Mouse (Mus musculus) left cerebral cortex, adult 18-20 months (tissue): ENCODE measurements around the gene Rabl6. TPM values are rescaled to one million over a fixed set of nuclear protein-coding genes. Genes with fewer than 3 reads are reported as not detected.

Experiments
- DNase-seq, 2 experiments: peaks; one replicate each; pipeline ENCODE4 v3.0.0; 2021 to 2022; ENCODE audit warnings: low spot score in 2 of 2, mixed read lengths in 1 of 2
- total RNA-seq, 2 experiments: library from RNA; stranded (reverse); gene quantifications; 2 replicates each; pipeline ENCODE4 v1.2.3; 2021

Rabl6 gene
- total RNA-seq, 2 experiments from 2014 or later = 146 to 150 TPM

DNA sequence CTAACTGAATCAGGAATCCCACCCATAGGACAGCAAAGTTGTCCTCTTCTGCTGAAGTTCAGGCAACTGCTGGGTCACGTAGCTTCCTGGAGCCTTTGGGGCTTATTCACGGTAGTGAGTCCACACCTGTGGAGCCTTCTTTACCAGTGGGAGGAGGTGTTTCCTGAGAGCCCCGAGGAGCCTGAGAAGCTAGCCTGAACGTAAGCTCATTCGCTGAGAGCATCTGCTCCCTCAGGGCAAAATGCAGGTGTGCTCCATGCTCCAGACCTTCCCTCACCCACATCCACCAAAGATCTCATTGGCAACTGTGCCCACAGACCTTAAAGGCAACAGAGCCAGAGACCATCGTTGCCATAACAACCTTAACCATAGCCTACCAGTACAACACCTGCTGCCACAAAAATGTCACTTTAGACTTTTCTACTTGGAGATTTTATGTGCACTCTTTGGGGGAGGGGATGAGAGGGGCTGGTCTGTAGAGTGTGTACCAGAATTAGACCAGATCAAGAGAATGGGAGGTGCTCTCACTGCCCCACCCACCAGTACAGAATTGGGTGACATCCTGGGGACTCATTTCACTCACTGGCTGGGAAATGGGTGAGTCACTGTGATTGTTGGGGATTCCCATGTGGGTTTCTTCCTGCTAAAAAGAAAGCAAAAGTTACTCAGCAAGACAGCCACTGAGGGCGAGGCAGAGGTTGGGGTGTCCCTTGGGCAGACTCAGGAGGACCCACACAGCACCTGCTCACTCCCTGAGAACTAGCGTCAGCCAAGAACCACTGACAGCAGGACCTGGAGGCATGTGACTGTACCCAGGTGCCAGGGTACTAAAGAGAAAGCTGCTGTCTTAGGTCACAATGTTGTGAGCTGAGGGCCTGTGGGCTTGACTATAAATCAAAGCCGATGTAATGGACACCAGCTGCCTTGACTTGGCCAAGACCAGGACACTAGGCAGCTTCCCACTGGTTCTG lies 59.0 kb downstream of the Rabl6 start:
- no peak for DNase-seq

DNA sequence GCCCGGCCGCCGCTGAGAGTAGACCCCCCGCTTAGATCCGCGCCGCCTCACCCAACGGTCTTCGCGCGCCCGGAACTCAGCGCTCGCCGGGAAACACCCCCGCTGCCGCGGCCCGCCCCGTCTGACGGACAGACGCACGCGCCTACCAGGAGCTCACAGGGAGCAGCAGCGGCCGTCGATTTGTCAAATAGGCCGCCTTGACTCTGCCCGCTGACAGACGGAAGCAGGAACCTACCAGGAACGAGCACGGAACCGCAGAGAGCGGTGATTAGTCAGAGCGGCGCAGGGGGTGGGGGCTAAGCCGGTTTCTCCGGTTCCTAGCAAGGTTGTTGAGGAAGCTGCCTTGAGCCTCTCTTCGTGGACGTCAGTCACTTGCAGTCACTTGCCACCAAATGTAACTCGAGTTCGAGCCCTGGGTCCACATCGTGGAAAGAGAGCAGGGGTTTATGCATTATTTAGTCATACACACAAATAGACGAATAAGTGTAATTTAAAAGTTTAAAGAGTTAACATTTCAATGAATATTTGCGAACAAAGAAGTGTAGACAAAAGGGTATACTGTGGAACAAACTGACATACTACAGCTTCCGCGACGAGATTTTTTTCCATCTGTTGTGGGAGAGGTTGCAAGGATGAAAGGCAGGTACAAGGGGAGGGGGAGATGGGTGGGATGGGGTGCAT lies 61.4 kb downstream of the Rabl6 start, which contains the start of gene Traf2:
Traf2 (minus strand) TSS at position 130 of the 681 bp plus-strand sequence.
- peak; percentile 99 for DNase-seq

DNA sequence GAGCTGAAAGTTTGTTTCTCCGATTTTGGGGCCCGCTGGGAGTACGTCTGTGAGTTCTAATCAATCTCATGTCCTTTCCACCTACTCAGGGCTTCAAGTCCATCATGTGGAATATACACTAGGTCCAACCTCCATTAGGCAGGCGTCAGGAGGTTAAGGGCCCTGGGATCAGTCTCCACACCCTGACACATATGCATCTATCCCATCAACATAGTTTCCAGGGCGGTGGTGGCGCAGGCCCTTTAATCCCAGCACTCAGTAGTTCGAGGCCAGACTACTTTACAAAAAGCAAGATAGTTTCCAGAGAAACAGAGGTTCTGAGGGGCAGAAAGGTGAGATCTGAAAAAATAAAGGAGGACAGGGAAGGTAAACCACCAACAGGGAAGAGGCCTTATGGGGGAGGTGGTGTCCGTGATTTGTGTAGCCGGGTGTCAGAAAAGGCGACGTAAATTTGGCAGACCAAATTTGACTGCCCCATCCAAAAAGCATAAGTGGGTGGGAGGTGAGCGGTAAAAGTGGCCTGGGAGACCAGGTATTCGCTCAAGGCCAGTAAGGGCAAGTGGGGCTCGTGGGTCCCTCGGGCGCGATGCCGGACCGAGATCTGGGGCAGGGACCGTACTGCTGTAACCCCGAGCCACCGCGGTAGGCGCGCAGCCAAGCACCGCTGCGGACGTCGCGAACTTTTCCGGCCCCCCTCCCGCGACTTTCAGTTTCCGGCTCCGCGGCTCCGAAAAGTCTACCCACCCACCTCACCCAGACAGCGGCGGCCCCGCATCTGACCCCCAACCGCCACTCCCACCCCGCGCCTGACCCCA lies 62.1 kb downstream of the Rabl6 start:
- no peak for DNase-seq

DNA sequence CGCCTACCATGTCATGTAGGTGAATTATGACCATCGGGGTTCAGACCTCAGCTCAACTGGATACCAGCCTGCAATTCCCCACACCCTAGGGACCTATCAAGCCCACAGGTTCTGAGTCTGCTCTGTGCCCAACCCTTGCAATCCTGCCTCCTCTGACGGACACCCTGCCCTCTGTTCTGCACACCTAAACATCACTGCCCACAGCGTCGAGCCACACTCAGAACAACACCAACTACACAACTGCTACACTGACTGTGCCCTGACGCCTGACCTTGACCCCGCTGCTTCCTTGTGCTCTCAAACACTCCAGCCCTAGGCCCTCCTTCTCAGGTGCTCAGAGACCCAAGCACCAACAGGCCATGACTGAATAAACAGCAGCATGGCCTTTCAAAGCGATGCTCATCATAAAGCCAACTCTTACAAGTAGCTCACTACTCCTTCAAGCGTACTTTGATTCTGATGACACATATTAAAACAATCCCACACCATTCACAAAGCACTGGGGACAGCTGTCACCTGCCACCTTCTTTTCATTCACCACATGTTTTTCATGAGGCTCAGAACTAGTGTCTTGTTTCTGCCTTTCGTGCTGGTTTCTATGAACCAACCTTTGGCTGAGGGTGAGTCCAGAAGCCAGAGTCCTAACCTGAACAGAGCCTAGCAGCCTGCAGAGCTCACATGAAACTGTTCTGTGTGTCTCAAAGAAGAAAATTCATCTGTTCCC lies 66.5 kb downstream of the Rabl6 start:
- DNase-seq = no peak

DNA sequence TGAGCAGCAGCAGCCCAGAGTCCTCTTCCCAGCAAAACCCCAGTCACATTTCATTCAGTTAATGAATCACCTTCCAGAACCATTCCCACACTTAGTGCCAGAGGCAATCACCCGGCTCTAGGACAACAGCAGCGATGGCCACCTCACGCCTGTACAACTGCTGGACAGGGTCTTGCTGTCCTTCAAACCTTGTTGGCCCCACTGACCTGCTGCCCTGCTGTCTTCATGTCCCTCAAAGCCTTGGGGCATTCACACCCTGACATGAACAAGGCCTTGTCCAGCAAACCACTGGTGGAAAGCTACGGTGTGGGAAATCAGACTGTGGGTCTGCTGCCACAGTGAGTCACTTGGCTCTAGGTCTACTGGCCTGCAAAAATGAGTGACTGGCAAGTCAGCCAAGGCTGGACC lies 67.8 kb downstream of the Rabl6 start:
- no peak for DNase-seq

DNA sequence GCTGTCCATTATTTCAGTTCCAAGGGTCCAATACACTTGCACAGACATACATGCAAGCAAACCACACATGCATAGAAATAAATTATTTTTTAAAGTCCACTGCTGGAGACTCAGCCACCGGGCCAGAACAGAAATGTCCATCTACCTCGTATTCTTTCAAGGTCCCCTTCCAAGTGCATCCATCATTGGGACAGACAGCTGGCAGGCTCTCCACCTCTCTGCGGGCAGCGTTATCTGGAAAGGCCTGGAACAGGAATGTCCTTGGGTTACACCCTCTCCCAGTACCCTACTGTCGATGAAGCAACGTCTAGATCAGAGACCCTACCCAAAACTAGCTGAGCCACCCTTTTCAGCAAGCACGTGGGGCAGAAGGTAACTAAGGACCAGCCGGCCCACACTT lies 71.8 kb downstream of the Rabl6 start:
- DNase-seq = no peak

DNA sequence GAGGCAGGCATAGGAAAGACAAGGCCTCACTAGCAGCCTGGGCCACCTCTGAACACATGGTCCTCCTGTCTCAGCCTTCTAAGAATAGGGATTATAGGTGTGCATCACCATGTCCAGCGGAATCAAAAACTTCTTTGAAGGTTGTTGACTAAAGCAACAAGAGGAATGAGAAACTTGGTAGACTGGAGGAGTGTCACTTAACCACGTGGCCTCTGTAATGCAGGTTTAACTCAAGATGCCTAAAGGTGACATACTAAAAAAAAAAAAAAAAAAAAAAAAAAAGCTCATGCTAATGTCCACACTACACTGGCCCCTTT lies 73.5 kb downstream of the Rabl6 start:
- no peak for DNase-seq

DNA sequence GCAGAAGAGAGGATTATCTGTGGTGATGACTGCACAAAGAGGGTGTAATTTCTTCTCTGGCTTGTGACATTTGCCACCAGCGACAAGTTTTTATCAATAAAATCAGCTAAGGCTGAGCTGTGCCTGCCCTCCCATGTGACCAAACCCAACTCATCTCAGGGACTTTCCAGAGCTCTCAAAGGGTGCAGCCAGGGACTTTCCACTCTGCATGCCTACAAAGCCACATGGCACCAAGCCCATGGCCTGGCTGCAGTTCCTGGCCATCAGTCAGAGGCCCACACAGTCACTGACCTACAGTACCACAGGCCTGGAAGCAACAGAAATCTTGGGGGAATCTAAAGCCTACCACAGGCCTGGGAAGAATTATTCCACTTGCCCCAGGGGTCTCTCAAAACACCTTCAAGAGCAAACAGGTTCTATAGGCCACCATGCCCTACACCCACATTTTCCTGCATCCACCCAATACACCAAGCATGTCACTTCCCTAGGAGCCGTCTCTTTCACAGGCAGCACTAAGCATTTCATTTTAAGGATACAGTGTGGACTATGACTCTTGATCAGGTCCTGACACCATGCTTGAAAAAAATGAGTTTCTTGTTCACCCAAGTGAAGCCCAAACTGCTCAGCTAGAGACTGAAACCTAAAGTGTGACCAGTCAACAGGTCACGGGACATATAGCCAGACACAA lies 74.0 kb downstream of the Rabl6 start:
- DNase-seq = peak; percentile 5 to 11

DNA sequence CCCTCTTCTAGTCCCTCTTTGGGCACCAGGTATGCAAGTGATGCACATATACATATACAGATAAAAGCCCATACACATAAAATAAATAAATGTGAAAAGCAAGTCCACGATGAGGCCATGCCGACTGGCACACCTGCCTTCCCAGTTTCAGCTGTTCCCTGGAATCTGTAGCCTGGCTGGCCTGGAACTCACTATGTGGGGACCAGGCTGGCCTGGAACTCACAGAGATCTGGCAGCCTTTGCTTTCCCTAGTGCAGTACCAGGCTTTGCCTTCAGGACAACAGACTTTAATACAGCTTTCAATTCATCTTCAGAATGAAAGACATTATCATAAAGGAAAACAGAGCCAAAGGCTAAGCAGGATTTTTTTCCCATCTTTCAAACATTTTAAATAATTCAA lies 74.6 kb downstream of the Rabl6 start:
- no peak for DNase-seq

Other genes starting within 250 kb of the Rabl6 start
- gene Uap1l1, start 242.8 kb downstream of the Rabl6 start, total RNA-seq = 10 to 100 TPM; 17.3 to 21.6 TPM
- gene Sapcd2, start 236.2 kb downstream of the Rabl6 start, total RNA-seq = 1 to 10 TPM; 1.4 to 1.8 TPM
- gene Entpd2, start 212.6 kb downstream of the Rabl6 start, total RNA-seq = 10 to 100 TPM; 13.6 to 13.8 TPM
- 100 to 1,000 TPM; 328 to 341 TPM for gene Npdc1, start 209.2 kb downstream of the Rabl6 start, total RNA-seq
- under 1 TPM; 0.21 to 0.56 TPM for gene Fut7, start 185.3 kb downstream of the Rabl6 start, total RNA-seq
- gene Abca2, start 179.8 kb downstream of the Rabl6 start, total RNA-seq = 100 to 1,000 TPM; 155 to 165 TPM
- gene Clic3, start 151.7 kb downstream of the Rabl6 start, total RNA-seq = 1 to 10 TPM in 1 of 2 experiments, not detected in 1; 1.5 TPM
- 10 to 100 TPM; 64.5 to 69.1 TPM for gene Paxx, start 147.4 kb downstream of the Rabl6 start, total RNA-seq
- gene Ptgds, start 138.5 kb downstream of the Rabl6 start, total RNA-seq = 1,000 to 10,000 TPM; 2,769 to 3,095 TPM
- not detected for gene Lcn12, start 114.6 kb downstream of the Rabl6 start, total RNA-seq
- gene Fbxw5, start 107.8 kb downstream of the Rabl6 start, total RNA-seq = 100 to 1,000 TPM; 105 to 114 TPM
- under 1 TPM; 0.52 to 0.74 TPM for gene C8g, start 106.8 kb downstream of the Rabl6 start, total RNA-seq
- 10 to 100 TPM; 11.6 to 11.9 TPM for gene Traf2, start 61.6 kb downstream of the Rabl6 start, total RNA-seq
- gene Edf1, start 50.7 kb downstream of the Rabl6 start, total RNA-seq = 100 to 1,000 TPM; 199 to 203 TPM
- gene Mamdc4, start 33.7 kb downstream of the Rabl6 start, total RNA-seq = 1 to 10 TPM; 1.1 to 1.3 TPM
- gene Phpt1, start 33.3 kb downstream of the Rabl6 start, total RNA-seq = 10 to 100 TPM; 60.3 to 63.0 TPM
- gene Ajm1, start 26.8 kb downstream of the Rabl6 start, total RNA-seq = 10 to 100 TPM; 85.6 to 86.3 TPM
- gene Ccdc183, start 9.2 kb upstream of the Rabl6 start, total RNA-seq = not detected
- 10 to 100 TPM; 21.7 to 23.1 TPM for gene Tmem141, start 13.5 kb upstream of the Rabl6 start, total RNA-seq
- under 1 TPM; 0.66 to 0.79 TPM for gene Fcna, start 19.5 kb upstream of the Rabl6 start, total RNA-seq
- gene Lcn8, start 44.6 kb upstream of the Rabl6 start, total RNA-seq = not detected
- not detected for gene Lcn5, start 49.4 kb upstream of the Rabl6 start, total RNA-seq
- not detected for gene Lcn6, start 68.3 kb upstream of the Rabl6 start, total RNA-seq
- not detected for gene Lcn10, start 74.2 kb upstream of the Rabl6 start, total RNA-seq
- gene Obp2a, start 91.5 kb upstream of the Rabl6 start, total RNA-seq = not detected
- gene Bmyc, start 98.2 kb upstream of the Rabl6 start, total RNA-seq = 10 to 100 TPM; 89.7 to 94.0 TPM
- not detected for gene Obp2b, start 128.5 kb upstream of the Rabl6 start, total RNA-seq
- not detected for gene Lcn3, start 157.0 kb upstream of the Rabl6 start, total RNA-seq
- gene Lcn11, start 168.5 kb upstream of the Rabl6 start, total RNA-seq = not detected
- gene Gm13539, start 173.7 kb upstream of the Rabl6 start, total RNA-seq = not detected
- not detected for gene Glt6d1, start 207.3 kb upstream of the Rabl6 start, total RNA-seq
- gene Lcn9, start 214.6 kb upstream of the Rabl6 start, total RNA-seq = not detected
- gene Sohlh1, start 238.7 kb upstream of the Rabl6 start, total RNA-seq = not detected